Mouse (Mus musculus) left cerebral cortex, postnatal 4 days (tissue): Measurements from ENCODE around the gene Lrp5. TPM values are rescaled to one million over a fixed set of nuclear protein-coding genes. Genes with fewer than 3 reads are reported as not detected.
A peak's percentile ranks its signal among the peaks of the same experiment; 100 is the strongest.

Experiments used
- DNase-seq: peaks from one replicate; pipeline ENCODE4 v3.0.0-alpha.2; 2022
- intact Hi-C: fragments of 180-260 bp; cut with DNase I; formaldehyde crosslinking; loops from one replicate; pipeline ENCODE4 v1.15.1; 2025
- total RNA-seq, 2 experiments: library from RNA; stranded (reverse); gene quantifications; 2 replicates each; pipeline ENCODE4 v1.2.3; 2021

The Lrp5 gene
- total RNA-seq, 2 experiments from 2014 or later, result 11.9 to 13.2 TPM

GRCm38 (mm10) chr19:3698035-3698434 lies 11.7 kb upstream of the Lrp5 start:
- intact Hi-C loops, result no loop called here
- no peak for DNase-seq

GRCm38 (mm10) chr19:3695976-3696375 lies 9.6 kb upstream of the Lrp5 start:
- intact Hi-C loops, result no loop called here
- no peak for DNase-seq

GRCm38 (mm10) chr19:3695471-3695870 lies 9.1 kb upstream of the Lrp5 start:
- no peak for DNase-seq
- intact Hi-C loops, result no loop called here

GRCm38 (mm10) chr19:3695006-3695405 lies 8.6 kb upstream of the Lrp5 start:
- no peak for DNase-seq
- intact Hi-C loops, result no loop called here

- DNase-seq, result no peak
- intact Hi-C loops, result no loop called here
These were observed 8.1 kb upstream of the Lrp5 start for GRCm38 (mm10) chr19:3694476-3694875.

GRCm38 (mm10) chr19:3692414-3693145 lies 6.2 kb upstream of the Lrp5 start:
- intact Hi-C loops, result no loop called here
- DNase-seq, result no peak

GRCm38 (mm10) chr19:3691337-3691736 lies 5.0 kb upstream of the Lrp5 start:
- no peak for DNase-seq
- intact Hi-C loops, result no loop called here

GRCm38 (mm10) chr19:3687676-3688171 lies 1.4 kb upstream of the Lrp5 start:
- no peak for DNase-seq
- intact Hi-C loops, result no loop called here

- intact Hi-C loops, result no loop called here
- peak; percentile 27 for DNase-seq
These were observed 651 bp downstream of the Lrp5 start for GRCm38 (mm10) chr19:3685611-3686214.

GRCm38 (mm10) chr19:3684957-3685580 lies 1.3 kb downstream of the Lrp5 start:
- DNase-seq, result no peak
- intact Hi-C loops, result loop anchor here (5.0 kb wide), 1 partner anchor 63 kb away; no protein-coding TSS in a partner anchor

GRCm38 (mm10) chr19:3684414-3684813 lies 1.9 kb downstream of the Lrp5 start:
- intact Hi-C loops, result loop anchor here (5.0 kb wide), 1 partner anchor 62 kb away; no protein-coding TSS in a partner anchor
- DNase-seq, result no peak

- peak; percentile 90 for DNase-seq
- intact Hi-C loops, result loop anchor here (5.0 kb wide), 1 partner anchor 59 kb away; no protein-coding TSS in a partner anchor
These were observed 4.9 kb downstream of the Lrp5 start for GRCm38 (mm10) chr19:3681310-3681934.

GRCm38 (mm10) chr19:3680732-3681131 lies 5.6 kb downstream of the Lrp5 start:
- intact Hi-C loops, result loop anchor here (5.0 kb wide), 1 partner anchor 58 kb away; no protein-coding TSS in a partner anchor
- no peak for DNase-seq

- intact Hi-C loops, result no loop called here
- DNase-seq, result no peak
These were observed 12.1 kb downstream of the Lrp5 start for GRCm38 (mm10) chr19:3674122-3674855.

GRCm38 (mm10) chr19:3673149-3673548 lies 13.2 kb downstream of the Lrp5 start:
- DNase-seq, result no peak
- intact Hi-C loops, result no loop called here

GRCm38 (mm10) chr19:3669100-3669499 lies 17.3 kb downstream of the Lrp5 start:
- intact Hi-C loops, result no loop called here
- DNase-seq, result no peak

- DNase-seq, result no peak
- intact Hi-C loops, result no loop called here
These were observed 17.8 kb downstream of the Lrp5 start for GRCm38 (mm10) chr19:3668551-3668950.

GRCm38 (mm10) chr19:3667979-3668378 lies 18.4 kb downstream of the Lrp5 start:
- no peak for DNase-seq
- intact Hi-C loops, result no loop called here

GRCm38 (mm10) chr19:3667155-3667895 lies 19.0 kb downstream of the Lrp5 start:
- intact Hi-C loops, result no loop called here
- no peak for DNase-seq

GRCm38 (mm10) chr19:3666632-3667031 lies 19.7 kb downstream of the Lrp5 start:
- no peak for DNase-seq
- intact Hi-C loops, result no loop called here
